Mouse (Mus musculus): ENCODE measurements at regions not wholly inside any gene's neighbourhood (a gene's known extent, or its start where the extent isn't known, plus 50 kb on each side); places are given as distances from the start of the nearest gene placed in this dataset.

GRCm38 (mm10) chr11:8082811-8083210 lies 581.5 kb downstream of the Tns3 start:
- no peaks in the 10 kb centered on the region for H3K27me3 ChIP-seq (replicated peaks; ENCODE audit: control insufficient read depth, insufficient read depth, low read length)
- no peak overlapping the region for H3K9ac ChIP-seq (ENCODE audit: low read depth, low read length)
- H3K36me3 ChIP-seq (ENCODE audit: control insufficient read depth, insufficient read depth), result no peaks in the 10 kb centered on the region
- 97% methylated on average over 4 of the region's 6 CpGs for WGBS
- TF ChIP-seq CTCF (IDR thresholded peaks at IDR 0.05; ENCODE audit: low read depth), result no peak
- H3K9me3 ChIP-seq (ENCODE audit: control insufficient read depth), result no peaks in the 10 kb centered on the region
- no peak for ATAC-seq
- H3K4me3 ChIP-seq (ENCODE audit: low read depth, low read length), result no peak overlapping the region
- no peak overlapping the region for H3K27ac ChIP-seq (ENCODE audit: low read depth, low read length)
- H3K4me2 ChIP-seq (replicated peaks; ENCODE audit: low read depth), result no peak overlapping the region
- no peaks in the 10 kb centered on the region for H3K4me1 ChIP-seq (replicated peaks; ENCODE audit: control insufficient read depth, insufficient read depth, low read length)

GRCm38 (mm10) chr11:8073321-8073720 lies 591.0 kb downstream of the Tns3 start:
- no peak overlapping the region for H3K27ac ChIP-seq (ENCODE audit: low read depth, low read length)
- no peaks in the 10 kb centered on the region for H3K27me3 ChIP-seq (replicated peaks; ENCODE audit: control insufficient read depth, insufficient read depth, low read length)
- WGBS, result 67% methylated on average over 1 of the region's 1 CpGs
- no peaks in the 10 kb centered on the region for H3K9me3 ChIP-seq (ENCODE audit: control insufficient read depth)
- H3K4me3 ChIP-seq (ENCODE audit: low read depth, low read length), result no peak overlapping the region
- TF ChIP-seq CTCF (IDR thresholded peaks at IDR 0.05; ENCODE audit: low read depth), result no peak
- H3K36me3 ChIP-seq (ENCODE audit: control insufficient read depth, insufficient read depth), result no peaks in the 10 kb centered on the region
- H3K4me1 ChIP-seq (replicated peaks; ENCODE audit: control insufficient read depth, insufficient read depth, low read length), result no peaks in the 10 kb centered on the region
- H3K4me2 ChIP-seq (replicated peaks; ENCODE audit: low read depth), result no peak overlapping the region
- ATAC-seq, result no peak
- no peak overlapping the region for H3K9ac ChIP-seq (ENCODE audit: low read depth, low read length)

- no peaks in the 10 kb centered on the region for H3K9me3 ChIP-seq (ENCODE audit: control insufficient read depth)
- no peaks in the 10 kb centered on the region for H3K4me1 ChIP-seq (replicated peaks; ENCODE audit: control insufficient read depth, insufficient read depth, low read length)
- no peaks in the 10 kb centered on the region for H3K36me3 ChIP-seq (ENCODE audit: control insufficient read depth, insufficient read depth)
- H3K9ac ChIP-seq (ENCODE audit: low read depth, low read length), result no peak overlapping the region
- no peak overlapping the region for H3K4me3 ChIP-seq (ENCODE audit: low read depth, low read length)
- no peak overlapping the region for H3K27ac ChIP-seq (ENCODE audit: low read depth, low read length)
- no peak for TF ChIP-seq CTCF (IDR thresholded peaks at IDR 0.05; ENCODE audit: low read depth)
- H3K27me3 ChIP-seq (replicated peaks; ENCODE audit: control insufficient read depth, insufficient read depth, low read length), result no peaks in the 10 kb centered on the region
- no peak for ATAC-seq
- no peak overlapping the region for H3K4me2 ChIP-seq (replicated peaks; ENCODE audit: low read depth)
- WGBS, result 43% methylated on average over 3 of the region's 3 CpGs
Measured at GRCm38 (mm10) chr11:8068873-8069272, 595.5 kb downstream of the Tns3 start.

GRCm38 (mm10) chr11:8067330-8067729 lies 597.0 kb downstream of the Tns3 start:
- Histone ChIP-seq H3K9ac (ENCODE audit: low read depth, low read length) (no peak overlapping the region), H3K4me1 (replicated peaks; ENCODE audit: control insufficient read depth, insufficient read depth, low read length) (no peaks in the 10 kb centered on the region), H3K4me2 (replicated peaks; ENCODE audit: low read depth) (no peak overlapping the region), H3K4me3 (ENCODE audit: low read depth, low read length) (no peak overlapping the region), H3K36me3 (ENCODE audit: control insufficient read depth, insufficient read depth) (no peaks in the 10 kb centered on the region), H3K9me3 (ENCODE audit: control insufficient read depth) (no peaks in the 10 kb centered on the region), H3K27ac (ENCODE audit: low read depth, low read length) (no peak overlapping the region), H3K27me3 (replicated peaks; ENCODE audit: control insufficient read depth, insufficient read depth, low read length) (no peaks in the 10 kb centered on the region)
- TF ChIP-seq CTCF (IDR thresholded peaks at IDR 0.05; ENCODE audit: low read depth), result no peak
- 44% methylated on average over 4 of the region's 4 CpGs for WGBS
- ATAC-seq, result peak; percentile 60

GRCm38 (mm10) chr11:8065811-8066210 lies 598.5 kb downstream of the Tns3 start:
- no peaks in the 10 kb centered on the region for H3K4me1 ChIP-seq (replicated peaks; ENCODE audit: control insufficient read depth, insufficient read depth, low read length)
- no peaks in the 10 kb centered on the region for H3K27me3 ChIP-seq (replicated peaks; ENCODE audit: control insufficient read depth, insufficient read depth, low read length)
- no peak overlapping the region for H3K27ac ChIP-seq (ENCODE audit: low read depth, low read length)
- H3K9me3 ChIP-seq (ENCODE audit: control insufficient read depth), result no peaks in the 10 kb centered on the region
- H3K4me3 ChIP-seq (ENCODE audit: low read depth, low read length), result no peak overlapping the region
- ATAC-seq, result no peak
- H3K9ac ChIP-seq (ENCODE audit: low read depth, low read length), result no peak overlapping the region
- 88% methylated on average over 5 of the region's 5 CpGs for WGBS
- H3K4me2 ChIP-seq (replicated peaks; ENCODE audit: low read depth), result no peak overlapping the region
- TF ChIP-seq CTCF (IDR thresholded peaks at IDR 0.05; ENCODE audit: low read depth), result no peak
- H3K36me3 ChIP-seq (ENCODE audit: control insufficient read depth, insufficient read depth), result no peaks in the 10 kb centered on the region

GRCm38 (mm10) chr11:8065086-8065485 lies 599.2 kb downstream of the Tns3 start:
- 87% methylated on average over 1 of the region's 1 CpGs for WGBS
- Histone ChIP-seq H3K4me3 (ENCODE audit: low read depth, low read length) (no peak overlapping the region), H3K9ac (ENCODE audit: low read depth, low read length) (no peak overlapping the region), H3K4me2 (replicated peaks; ENCODE audit: low read depth) (no peak overlapping the region), H3K36me3 (ENCODE audit: control insufficient read depth, insufficient read depth) (no peaks in the 10 kb centered on the region), H3K27ac (ENCODE audit: low read depth, low read length) (no peak overlapping the region), H3K4me1 (replicated peaks; ENCODE audit: control insufficient read depth, insufficient read depth, low read length) (no peaks in the 10 kb centered on the region), H3K27me3 (replicated peaks; ENCODE audit: control insufficient read depth, insufficient read depth, low read length) (no peaks in the 10 kb centered on the region), H3K9me3 (ENCODE audit: control insufficient read depth) (no peaks in the 10 kb centered on the region)
- ATAC-seq, result no peak
- no peak for TF ChIP-seq CTCF (IDR thresholded peaks at IDR 0.05; ENCODE audit: low read depth)

GRCm38 (mm10) chr11:8061989-8062388 lies 602.3 kb downstream of the Tns3 start:
- no peak overlapping the region for H3K9ac ChIP-seq (ENCODE audit: low read depth, low read length)
- no peak overlapping the region for H3K4me2 ChIP-seq (replicated peaks; ENCODE audit: low read depth)
- H3K36me3 ChIP-seq (ENCODE audit: control insufficient read depth, insufficient read depth), result no peaks in the 10 kb centered on the region
- no peaks in the 10 kb centered on the region for H3K9me3 ChIP-seq (ENCODE audit: control insufficient read depth)
- ATAC-seq, result no peak
- no peak for TF ChIP-seq CTCF (IDR thresholded peaks at IDR 0.05; ENCODE audit: low read depth)
- no peak overlapping the region for H3K4me3 ChIP-seq (ENCODE audit: low read depth, low read length)
- H3K4me1 ChIP-seq (replicated peaks; ENCODE audit: control insufficient read depth, insufficient read depth, low read length), result no peaks in the 10 kb centered on the region
- no peak overlapping the region for H3K27ac ChIP-seq (ENCODE audit: low read depth, low read length)
- no peaks in the 10 kb centered on the region for H3K27me3 ChIP-seq (replicated peaks; ENCODE audit: control insufficient read depth, insufficient read depth, low read length)
- 79% methylated on average over 3 of the region's 3 CpGs for WGBS

Measured in intestine, postnatal 0 days (tissue).